In the genomic region with DNA sequence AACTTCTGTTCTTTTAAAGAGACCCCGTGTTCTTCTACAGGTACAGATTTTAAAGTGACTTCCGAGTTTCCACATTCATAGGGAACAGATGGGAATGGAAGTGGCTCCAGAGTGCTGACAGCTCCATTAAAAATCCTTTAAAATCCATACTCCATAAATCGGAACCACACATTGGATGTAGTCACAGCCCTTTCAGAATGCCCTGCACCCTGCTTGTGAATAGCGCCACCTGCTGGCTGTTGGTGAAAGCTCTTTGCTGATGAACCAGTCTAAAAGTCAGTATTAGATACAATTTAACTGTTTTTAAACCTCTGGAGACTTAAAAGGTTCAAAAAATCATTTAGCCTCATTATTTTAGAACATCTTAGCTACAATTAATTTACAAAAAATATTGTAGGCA, we compare ENCODE assay signal across 8 mouse cellular contexts.
A peak's percentile ranks its signal among the peaks of the same experiment; 100 is the strongest.
DNase-seq lines count a peak whose midpoint lies in the region; ATAC-seq and TF ChIP-seq lines count a peak whose summit lies in the region.

No protein-coding gene starts in this region.

- no peak overlapping the region for H3K9ac ChIP-seq in midbrain, embryonic 16.5 days (ENCODE audit: low read depth, low read length)
- H3K9ac ChIP-seq in liver, postnatal 0 days (replicated peaks) = no peak overlapping the region

- peak; percentile 77 for DNase-seq in midbrain, embryonic 10.5 days (ENCODE audit: low spot score)
- peak; percentile 16 for DNase-seq in cerebellum, adult 11-12 months
- peak; percentile 85 for DNase-seq in gastrocnemius, postnatal 10 days
- peak; percentile 95 for DNase-seq in kidney, postnatal 10 days
- DNase-seq in liver, postnatal 0 days = peak; percentile 82
- DNase-seq in right cerebral cortex, adult 18-20 months = peak; percentile 59
- DNase-seq in urinary bladder, adult 2 months (ENCODE audit: low spot score) = peak; percentile 54

- H3K36me3 ChIP-seq in midbrain, embryonic 10.5 days = no peaks in the 10 kb centered on the region
- H3K36me3 ChIP-seq in midbrain, embryonic 16.5 days (ENCODE audit: control insufficient read depth, insufficient read depth, low read length) = no peaks in the 10 kb centered on the region
- H3K36me3 ChIP-seq in liver, postnatal 0 days (replicated peaks; ENCODE audit: insufficient read depth, low read length) = no peaks in the 10 kb centered on the region

- 30% methylated on average over 4 of the region's 4 CpGs for WGBS in midbrain, embryonic 10.5 days
- WGBS in midbrain, embryonic 16.5 days = 29% methylated on average over 4 of the region's 4 CpGs
- WGBS in liver, postnatal 0 days (ENCODE audit: insufficient replicate concordance) = 30% methylated on average over 4 of the region's 4 CpGs

- no peak for ATAC-seq in midbrain, embryonic 16.5 days
- no peak for ATAC-seq in liver, postnatal 0 days

- peaks cover 14% of the 10 kb centered on the region; the same call in 1 of the 2 replicates for H3K27me3 ChIP-seq in midbrain, embryonic 10.5 days (ENCODE audit: low read depth, poor library complexity, severe bottlenecking)
- peaks cover 4% of the 10 kb centered on the region for H3K27me3 ChIP-seq in midbrain, embryonic 16.5 days (ENCODE audit: control insufficient read depth, insufficient read depth, low read depth, low read length)
- no peaks in the 10 kb centered on the region for H3K27me3 ChIP-seq in liver, postnatal 0 days (ENCODE audit: insufficient read depth, low read length)

- H3K9me3 ChIP-seq in midbrain, embryonic 10.5 days (replicated peaks) = no peaks in the 10 kb centered on the region
- no peaks in the 10 kb centered on the region for H3K9me3 ChIP-seq in midbrain, embryonic 16.5 days (replicated peaks; ENCODE audit: control insufficient read depth, low read length, poor library complexity, severe bottlenecking)
- no peaks in the 10 kb centered on the region for H3K9me3 ChIP-seq in liver, postnatal 0 days (ENCODE audit: low read length)

- peak; percentile 89 for TF ChIP-seq CTCF in liver, postnatal 0 days (IDR thresholded peaks at IDR 0.05; ENCODE audit: low read depth)

- H3K4me2 ChIP-seq in midbrain, embryonic 16.5 days (ENCODE audit: low read length) = no peak overlapping the region
- no peak overlapping the region for H3K4me2 ChIP-seq in liver, postnatal 0 days (ENCODE audit: low read depth, low read length)

- peaks cover 32% of the 10 kb centered on the region for H3K4me1 ChIP-seq in midbrain, embryonic 10.5 days
- peaks cover 15% of the 10 kb centered on the region for H3K4me1 ChIP-seq in midbrain, embryonic 16.5 days (ENCODE audit: control insufficient read depth, insufficient read depth, low read length)
- H3K4me1 ChIP-seq in liver, postnatal 0 days (ENCODE audit: insufficient read depth) = no peaks in the 10 kb centered on the region

- no peak overlapping the region for H3K4me3 ChIP-seq in midbrain, embryonic 10.5 days
- no peak overlapping the region for H3K4me3 ChIP-seq in midbrain, embryonic 16.5 days (ENCODE audit: low read depth, low read length)
- no peak overlapping the region for H3K4me3 ChIP-seq in liver, postnatal 0 days (ENCODE audit: low read depth, low read length)

- H3K27ac ChIP-seq in midbrain, embryonic 10.5 days (replicated peaks) = no peak overlapping the region
- H3K27ac ChIP-seq in midbrain, embryonic 16.5 days (ENCODE audit: low read length) = no peak overlapping the region
- no peak overlapping the region for H3K27ac ChIP-seq in liver, postnatal 0 days (ENCODE audit: low read depth)

- TF ChIP-seq EP300 in liver, postnatal 0 days (IDR thresholded peaks at IDR 0.05; ENCODE audit: low read depth) = no peak

Comparison
In these comparisons a context has a peak if more than half of its experiments do, and no peak if none do; other contexts are left out.
1. DNase-seq: peak in every context shown above with its lines; median percentile 95 in kidney, postnatal 10 days; 85 in gastrocnemius, postnatal 10 days; 82 in liver, postnatal 0 days; 77 in midbrain, embryonic 10.5 days; 59 in right cerebral cortex, adult 18-20 months; 54 in urinary bladder, adult 2 months; 16 in cerebellum, adult 11-12 months.